25 mouse cellular contexts compared by ENCODE assay signal in the genomic region with DNA sequence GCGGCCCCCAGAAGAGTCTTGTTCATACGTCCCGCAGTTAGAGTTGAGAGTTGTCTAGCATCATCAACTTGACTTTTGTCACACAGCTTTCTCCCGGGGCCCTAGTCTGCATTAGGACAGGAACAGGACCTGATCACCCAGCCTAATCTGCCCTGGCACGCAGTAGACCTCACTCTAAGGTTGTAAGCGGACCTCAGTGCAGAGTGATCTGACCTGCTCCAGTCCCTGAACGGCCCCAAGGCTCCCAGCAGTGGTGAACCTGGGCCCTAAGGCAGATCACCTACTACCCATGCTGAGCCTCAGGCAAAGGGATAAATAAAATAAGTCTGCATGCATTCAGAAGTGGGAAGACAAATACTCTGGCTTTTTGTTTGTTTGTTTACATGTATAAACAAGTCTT. TPM values are rescaled to one million over a fixed set of nuclear protein-coding genes. Genes with fewer than 3 reads are reported as not detected.
DNase-seq lines count a peak whose midpoint lies in the region; ATAC-seq and TF ChIP-seq lines count a peak whose summit lies in the region.
"Had no signal": no experiment of that assay in that cellular context is flagged by ENCODE, and none has a peak within 500 bp of the region (broad histone marks: within the 10 kb centered on the region; RNA-seq: fewer than 3 reads in every experiment).

No protein-coding gene starts in this region.

- H3K4me1 ChIP-seq in heart, embryonic 15.5 days (replicated peaks): peaks cover 34% of the 10 kb centered on the region
- peaks cover 80% of the 10 kb centered on the region for H3K4me1 ChIP-seq in megakaryocyte, embryonic 14.5 days
- peaks cover 19% of the 10 kb centered on the region for H3K4me1 ChIP-seq in intestine, postnatal 0 days (replicated peaks; ENCODE audit: control insufficient read depth, insufficient read depth, low read length)
- peaks cover 25% of the 10 kb centered on the region for H3K4me1 ChIP-seq in stomach, embryonic 16.5 days (ENCODE audit: control insufficient read depth, insufficient read depth, low read length)

- peaks cover 80% of the 10 kb centered on the region for H3K27me3 ChIP-seq in heart, embryonic 15.5 days
- H3K27me3 ChIP-seq in megakaryocyte, embryonic 14.5 days (replicated peaks): peaks cover 46% of the 10 kb centered on the region
- H3K27me3 ChIP-seq in intestine, postnatal 0 days (replicated peaks; ENCODE audit: control insufficient read depth, insufficient read depth, low read length): no peaks in the 10 kb centered on the region
- H3K27me3 ChIP-seq in stomach, embryonic 16.5 days (ENCODE audit: control insufficient read depth, insufficient read depth, low read length): no peaks in the 10 kb centered on the region

- H3K4me2 ChIP-seq in heart, embryonic 15.5 days: no peak overlapping the region
- H3K4me2 ChIP-seq in intestine, postnatal 0 days (replicated peaks; ENCODE audit: low read depth): peak overlapping the region; percentile 88; the same call in 1 of the 2 replicates
- H3K4me2 ChIP-seq in stomach, embryonic 16.5 days (ENCODE audit: low read depth, low read length): no peak overlapping the region

- H3K27ac ChIP-seq in heart, embryonic 15.5 days: no peak overlapping the region
- peak overlapping the region; percentile 100 for H3K27ac ChIP-seq in intestine, postnatal 0 days (ENCODE audit: low read depth, low read length)
- peak overlapping the region; percentile 94; the same call in 1 of the 2 replicates for H3K27ac ChIP-seq in stomach, embryonic 16.5 days (ENCODE audit: low read length)
- H3K27ac ChIP-seq: forebrain, embryonic 12.5 days; heart, embryonic 10.5 days; hindbrain, embryonic 12.5 days; liver, embryonic 14.5 days; lung, embryonic 15.5 days; midbrain, embryonic 13.5 days had no signal

- no peaks in the 10 kb centered on the region for H3K9me3 ChIP-seq in heart, embryonic 15.5 days (replicated peaks)
- no peaks in the 10 kb centered on the region for H3K9me3 ChIP-seq in megakaryocyte, embryonic 14.5 days
- H3K9me3 ChIP-seq in intestine, postnatal 0 days (ENCODE audit: control insufficient read depth): no peaks in the 10 kb centered on the region
- no peaks in the 10 kb centered on the region for H3K9me3 ChIP-seq in stomach, embryonic 16.5 days (replicated peaks; ENCODE audit: control insufficient read depth, low read length)
- H3K9me3 ChIP-seq: forebrain, embryonic 12.5 days; heart, embryonic 10.5 days; hindbrain, embryonic 12.5 days; lung, embryonic 15.5 days; midbrain, embryonic 13.5 days had no signal

- no peak overlapping the region for H3K9ac ChIP-seq in heart, embryonic 15.5 days
- H3K9ac ChIP-seq in intestine, postnatal 0 days (ENCODE audit: low read depth, low read length): no peak overlapping the region
- no peak overlapping the region; the same call in 1 of the 2 replicates for H3K9ac ChIP-seq in stomach, embryonic 16.5 days (ENCODE audit: low read length)
- H3K9ac ChIP-seq: liver, embryonic 14.5 days; lung, embryonic 15.5 days; midbrain, embryonic 13.5 days had no signal

- no peak for ATAC-seq in heart, embryonic 15.5 days (replicated peaks; ENCODE audit: insufficient number of reproducible peaks, insufficient read depth, low FRiP score, low read depth)
- no peak for ATAC-seq in megakaryocyte, adult 5-6 weeks (ENCODE audit: poor library complexity, severe bottlenecking)
- no peak for ATAC-seq in intestine, postnatal 0 days
- no peak for ATAC-seq in stomach, embryonic 16.5 days (ENCODE audit: insufficient read depth, low FRiP score)
- ATAC-seq: midbrain, embryonic 13.5 days had no signal

- TF ChIP-seq CTCF in intestine, postnatal 0 days (IDR thresholded peaks at IDR 0.05; ENCODE audit: low read depth): no peak

- no peak for DNase-seq in heart, adult 11 months
- DNase-seq in gastrocnemius, postnatal 25 days: no peak
- no peak for DNase-seq in left cerebral cortex, postnatal 25 days (ENCODE audit: low spot score in 2 of 2)
- DNase-seq: adrenal gland, postnatal 10 days; cerebellum, adult 11 months; cerebellum, postnatal 14 days; embryo, embryonic 11 days; heart, postnatal 10 days; kidney, adult 11 months; kidney, postnatal 10 days; left cerebral cortex, postnatal 4 days; lung, postnatal 4 days; retina, postnatal 1 day; thymus, postnatal 36 days had no signal

- no peaks in the 10 kb centered on the region for H3K36me3 ChIP-seq in heart, embryonic 15.5 days
- H3K36me3 ChIP-seq in megakaryocyte, embryonic 14.5 days (replicated peaks; ENCODE audit: low read length): no peaks in the 10 kb centered on the region
- H3K36me3 ChIP-seq in intestine, postnatal 0 days (ENCODE audit: control insufficient read depth, insufficient read depth): no peaks in the 10 kb centered on the region; the same call in 1 of the 2 replicates
- no peaks in the 10 kb centered on the region for H3K36me3 ChIP-seq in stomach, embryonic 16.5 days (ENCODE audit: control insufficient read depth, insufficient read depth, low read length)
- H3K36me3 ChIP-seq: forebrain, embryonic 12.5 days; heart, embryonic 10.5 days; hindbrain, embryonic 12.5 days; lung, embryonic 15.5 days; midbrain, embryonic 13.5 days had no signal

- H3K4me3 ChIP-seq in heart, embryonic 15.5 days: 0 out of 2 replicates have a peak overlapping the region, but pooled peaks have one; percentile 2
- peak overlapping the region; percentile 26 for H3K4me3 ChIP-seq in megakaryocyte, embryonic 14.5 days (replicated peaks)
- no peak overlapping the region for H3K4me3 ChIP-seq in intestine, postnatal 0 days (ENCODE audit: low read depth, low read length)
- no peak overlapping the region for H3K4me3 ChIP-seq in stomach, embryonic 16.5 days (replicated peaks; ENCODE audit: low read length)

- intact Hi-C loops in left cerebral cortex, postnatal 25 days (cut with DNase I): no loop called here

- 42% methylated on average over 7 of the region's 7 CpGs for WGBS in heart, embryonic 15.5 days
- WGBS in intestine, postnatal 0 days: 44% methylated on average over 7 of the region's 7 CpGs
- 55% methylated on average over 7 of the region's 7 CpGs for WGBS in stomach, embryonic 16.5 days

RNA-seq across cellular contexts. Expression of a gene that starts 11.9 kb away (rescaled TPM):
- 1.4 and 3.1 TPM in 2 replicates for polyA plus RNA-seq in heart, embryonic 15.5 days (2015; fragmentation: Nextera tagmentation; extraction: Ambion mirVana)
- 6.4 and 8.7 TPM in 2 replicates for polyA plus RNA-seq in megakaryocyte, embryonic 14.5 days (2012; ENCODE audit: insufficient read depth, low replicate concordance)
- total RNA-seq in megakaryocyte, adult 5-6 weeks (2015): not detected in 2 replicates
- total RNA-seq in megakaryocyte, adult 5-6 weeks (2017): not detected in 2 replicates
- 14.3 and 15.1 TPM in 2 replicates for polyA plus RNA-seq in intestine, postnatal 0 days (2015; fragmentation: Nextera tagmentation; extraction: Ambion mirVana)
- 8.2 and 8.5 TPM in 2 replicates for polyA plus RNA-seq in stomach, embryonic 16.5 days (2015; fragmentation: Nextera tagmentation; extraction: Ambion mirVana)
- 1 to 10 TPM; 1.3 to 2.0 TPM for total RNA-seq in gastrocnemius, postnatal 25 days (2021)
- total RNA-seq in left cerebral cortex, postnatal 25 days (2021): 10 to 100 TPM; 19.5 to 28.2 TPM

RNA-seq across cellular contexts. Expression of a gene that starts 38.1 kb away (rescaled TPM):
- 2.1 and 2.3 TPM in 2 replicates for polyA plus RNA-seq in heart, embryonic 15.5 days (2015; fragmentation: Nextera tagmentation; extraction: Ambion mirVana)
- polyA plus RNA-seq in megakaryocyte, embryonic 14.5 days (2012; ENCODE audit: insufficient read depth, low replicate concordance): not detected in 2 replicates
- total RNA-seq in megakaryocyte, adult 5-6 weeks (2015): not detected in 2 replicates
- 1.3 TPM in 1 of 2 replicates, not detected in the other for total RNA-seq in megakaryocyte, adult 5-6 weeks (2017)
- 1.3 and 1.6 TPM in 2 replicates for polyA plus RNA-seq in intestine, postnatal 0 days (2015; fragmentation: Nextera tagmentation; extraction: Ambion mirVana)
- polyA plus RNA-seq in stomach, embryonic 16.5 days (2015; fragmentation: Nextera tagmentation; extraction: Ambion mirVana): 3.0 and 3.9 TPM in 2 replicates
- total RNA-seq in gastrocnemius, postnatal 25 days (2021): 10 to 100 TPM; 40.2 to 44.7 TPM
- total RNA-seq in left cerebral cortex, postnatal 25 days (2021): 1 to 10 TPM; 1.4 to 1.6 TPM

RNA-seq across cellular contexts. Expression of a gene that starts 59.7 kb away (rescaled TPM):
- 40.8 and 48.8 TPM in 2 replicates for polyA plus RNA-seq in heart, embryonic 15.5 days (2015; fragmentation: Nextera tagmentation; extraction: Ambion mirVana)
- polyA plus RNA-seq in megakaryocyte, embryonic 14.5 days (2012; ENCODE audit: insufficient read depth, low replicate concordance): 2.2 and 17.4 TPM in 2 replicates
- 9.4 and 12.5 TPM in 2 replicates for total RNA-seq in megakaryocyte, adult 5-6 weeks (2015)
- total RNA-seq in megakaryocyte, adult 5-6 weeks (2017): 20.0 and 26.1 TPM in 2 replicates
- 35.6 and 41.8 TPM in 2 replicates for polyA plus RNA-seq in intestine, postnatal 0 days (2015; fragmentation: Nextera tagmentation; extraction: Ambion mirVana)
- 72.9 and 80.0 TPM in 2 replicates for polyA plus RNA-seq in stomach, embryonic 16.5 days (2015; fragmentation: Nextera tagmentation; extraction: Ambion mirVana)
- total RNA-seq in gastrocnemius, postnatal 25 days (2021): 10 to 100 TPM; 31.7 to 34.2 TPM
- total RNA-seq in left cerebral cortex, postnatal 25 days (2021): 10 to 100 TPM; 85.3 to 96.2 TPM

RNA-seq across cellular contexts. Expression of a gene that starts 59.8 kb away (rescaled TPM):
- 10.8 and 13.2 TPM in 2 replicates for polyA plus RNA-seq in heart, embryonic 15.5 days (2015; fragmentation: Nextera tagmentation; extraction: Ambion mirVana)
- polyA plus RNA-seq in megakaryocyte, embryonic 14.5 days (2012; ENCODE audit: insufficient read depth, low replicate concordance): 0.90 and 2.0 TPM in 2 replicates
- 28.3 and 37.5 TPM in 2 replicates for total RNA-seq in megakaryocyte, adult 5-6 weeks (2015)
- total RNA-seq in megakaryocyte, adult 5-6 weeks (2017): 14.1 and 22.2 TPM in 2 replicates
- 6.9 and 7.7 TPM in 2 replicates for polyA plus RNA-seq in intestine, postnatal 0 days (2015; fragmentation: Nextera tagmentation; extraction: Ambion mirVana)
- polyA plus RNA-seq in stomach, embryonic 16.5 days (2015; fragmentation: Nextera tagmentation; extraction: Ambion mirVana): 13.0 and 13.1 TPM in 2 replicates
- 1 to 10 TPM; 3.5 to 4.0 TPM for total RNA-seq in gastrocnemius, postnatal 25 days (2021)
- 10 to 100 TPM; 37.8 to 41.2 TPM for total RNA-seq in left cerebral cortex, postnatal 25 days (2021)

Comparison
In these comparisons a context has a peak if more than half of its experiments do, and no peak if none do; other contexts are left out.
1. H3K4me3 ChIP-seq: peak in heart, embryonic 15.5 days (single experiment) and megakaryocyte, embryonic 14.5 days (single experiment); none in intestine, postnatal 0 days (single experiment) and stomach, embryonic 16.5 days (single experiment).